Mouse (Mus musculus) layer of hippocampus, adult 18-20 months (tissue): ENCODE measurements around the gene Ppid. TPM values are rescaled to one million over a fixed set of nuclear protein-coding genes. Genes with fewer than 3 reads are reported as not detected.

Source experiments
- total RNA-seq, 2 experiments: library from RNA; stranded (reverse); gene quantifications; 2 replicates each; pipeline ENCODE4 v1.2.3; 2021

Gene Ppid
- total RNA-seq, 2 experiments from 2014 or later, result 84.8 TPM

Other genes with a start within 250 kb of the Ppid start
- 10 to 100 TPM; 23.9 to 24.1 TPM for gene Fnip2, start 23.5 kb upstream of the Ppid start, total RNA-seq
- 1 to 10 TPM; 1.0 to 1.3 TPM for gene 4930579G24Rik, start 37.7 kb downstream of the Ppid start, total RNA-seq
- gene Etfdh, start 38.2 kb downstream of the Ppid start, total RNA-seq, result 10 to 100 TPM; 25.9 to 28.6 TPM
- gene Rxfp1, start 146.5 kb downstream of the Ppid start, total RNA-seq, result 1 to 10 TPM; 6.5 to 8.4 TPM